Mouse (Mus musculus): Measurements from ENCODE around the gene Eva1c. TPM values are rescaled to one million over a fixed set of nuclear protein-coding genes. Genes with fewer than 3 reads are reported as not detected.
A peak's percentile ranks its signal among the peaks of the same experiment; 100 is the strongest.

Gene Eva1c
- polyA plus RNA-seq, 1 experiment from 2014 or later = 1.2 TPM

DNA sequence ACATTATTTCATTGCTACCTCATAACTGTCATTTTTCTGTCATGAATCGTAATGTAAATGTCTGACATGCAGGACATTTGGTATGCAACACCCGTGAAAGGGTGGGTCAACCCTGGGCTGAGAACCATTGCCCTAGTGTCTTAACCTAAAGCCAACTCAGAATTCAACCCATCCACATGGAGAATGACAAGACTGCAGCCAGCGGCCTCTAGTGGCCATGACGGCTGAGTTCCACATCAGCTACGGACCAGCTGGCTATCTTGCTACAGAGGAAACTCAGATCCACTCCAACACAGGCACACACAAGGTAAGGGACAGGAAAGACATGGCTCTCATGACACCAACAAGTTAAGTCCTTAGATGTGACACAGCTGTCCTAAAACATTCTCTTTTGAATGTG lies 98.9 kb downstream of the Eva1c start:
- H3K9me3 ChIP-seq (replicated peaks; ENCODE audit: low read length) = no peaks in the 10 kb centered on the region
- no peak overlapping the region for H3K4me2 ChIP-seq (ENCODE audit: low read length)
- no peak overlapping the region for H3K9ac ChIP-seq (ENCODE audit: low read depth, low read length)
- H3K27ac ChIP-seq = no peak overlapping the region
- TF ChIP-seq CTCF (IDR thresholded peaks at IDR 0.05; ENCODE audit: low read depth) = peak; percentile 93
- H3K27me3 ChIP-seq (ENCODE audit: insufficient read depth, low read length) = no peaks in the 10 kb centered on the region
- DNase-seq (ENCODE audit: low spot score) (peak; percentile 83), ATAC-seq (replicated peaks; ENCODE audit: low FRiP score, low read depth) (no peak; the same call in 1 of the 2 replicates)
- no peak overlapping the region for H3K4me3 ChIP-seq (replicated peaks; ENCODE audit: low read depth, low read length)
- no peaks in the 10 kb centered on the region for H3K4me1 ChIP-seq (replicated peaks; ENCODE audit: insufficient read depth, low read length)
- WGBS = 19% methylated on average over 5 of the region's 5 CpGs
- peaks cover 6% of the 10 kb centered on the region; the same call in 1 of the 2 replicates for H3K36me3 ChIP-seq (ENCODE audit: insufficient read depth, low read length)

DNA sequence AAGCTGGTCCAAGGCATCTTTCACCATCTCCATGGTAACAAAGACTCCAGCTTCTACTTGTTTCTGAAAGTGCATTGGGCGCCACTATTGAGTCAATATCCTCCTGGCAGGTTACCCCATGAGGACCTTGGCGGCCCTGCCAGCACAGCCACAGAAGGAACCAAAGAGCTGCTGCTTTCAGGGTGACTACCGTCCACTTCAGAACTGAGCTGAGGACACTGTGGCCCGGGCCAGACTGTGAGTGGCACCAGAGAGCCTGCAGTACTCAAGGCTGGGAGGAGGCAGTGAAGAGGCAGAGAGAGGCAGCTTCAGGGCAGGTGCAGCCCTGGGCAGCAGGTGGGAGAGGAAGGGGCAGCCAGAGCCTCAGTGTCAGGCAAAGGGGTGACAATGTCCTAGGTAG lies 100.9 kb downstream of the Eva1c start:
- H3K9me3 ChIP-seq (replicated peaks; ENCODE audit: low read length) = no peaks in the 10 kb centered on the region
- TF ChIP-seq CTCF (IDR thresholded peaks at IDR 0.05; ENCODE audit: low read depth) = no peak
- H3K4me2 ChIP-seq (ENCODE audit: low read length) = no peak overlapping the region
- peaks cover 8% of the 10 kb centered on the region; the same call in 1 of the 2 replicates for H3K36me3 ChIP-seq (ENCODE audit: insufficient read depth, low read length)
- no peak overlapping the region for H3K27ac ChIP-seq
- H3K27me3 ChIP-seq (ENCODE audit: insufficient read depth, low read length) = no peaks in the 10 kb centered on the region
- no peak overlapping the region for H3K4me3 ChIP-seq (replicated peaks; ENCODE audit: low read depth, low read length)
- H3K9ac ChIP-seq (ENCODE audit: low read depth, low read length) = no peak overlapping the region
- H3K4me1 ChIP-seq (replicated peaks; ENCODE audit: insufficient read depth, low read length) = no peaks in the 10 kb centered on the region
- 92% methylated on average over 4 of the region's 4 CpGs for WGBS
- ATAC-seq (replicated peaks; ENCODE audit: low FRiP score, low read depth) = no peak
- DNase-seq (ENCODE audit: low spot score) = no peak

DNA sequence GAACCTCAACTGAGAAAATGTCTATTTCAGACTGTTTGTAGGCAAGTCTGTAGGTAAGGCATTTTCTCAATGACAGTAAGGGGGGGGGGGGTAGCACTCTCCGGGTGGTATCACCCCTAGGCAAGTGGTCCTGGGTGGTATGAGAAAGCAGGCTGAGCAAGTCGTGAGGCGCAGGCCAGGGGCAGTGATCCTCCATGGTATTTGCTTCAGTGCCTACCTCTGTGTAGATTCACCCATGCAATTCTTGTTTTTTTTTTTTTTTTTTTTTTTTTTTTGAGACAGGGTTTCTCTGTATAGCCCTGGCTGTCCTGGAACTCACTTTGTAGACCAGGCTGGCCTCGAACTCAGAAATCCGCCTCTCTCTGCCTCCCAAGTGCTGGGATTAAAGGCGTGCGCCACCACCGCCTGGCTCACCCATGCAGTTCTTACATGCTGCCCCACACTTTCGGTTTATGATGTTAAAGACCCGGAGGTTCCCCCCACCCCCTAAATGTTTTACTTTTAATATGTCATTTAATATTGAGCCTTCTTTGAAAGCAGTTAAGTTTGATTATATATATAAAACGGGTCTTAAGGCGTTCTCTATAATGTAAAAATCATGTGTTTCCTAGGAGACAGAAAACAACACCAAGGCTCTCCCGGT lies 107.1 kb downstream of the Eva1c start:
- no peak for TF ChIP-seq CTCF (IDR thresholded peaks at IDR 0.05; ENCODE audit: low read depth)
- H3K36me3 ChIP-seq (ENCODE audit: insufficient read depth, low read length) = 0 out of 2 replicates have a peak, but pooled peaks cover 7% of the 10 kb centered on the region
- no peaks in the 10 kb centered on the region; the same call in 1 of the 2 replicates for H3K4me1 ChIP-seq (replicated peaks; ENCODE audit: insufficient read depth, low read length)
- H3K4me2 ChIP-seq (ENCODE audit: low read length) = peak overlapping the region; percentile 81
- no peaks in the 10 kb centered on the region for H3K27me3 ChIP-seq (ENCODE audit: insufficient read depth, low read length)
- ATAC-seq (replicated peaks; ENCODE audit: low FRiP score, low read depth) (no peak), DNase-seq (ENCODE audit: low spot score) (no peak)
- WGBS = 31% methylated on average over 13 of the region's 13 CpGs
- H3K4me3 ChIP-seq (replicated peaks; ENCODE audit: low read depth, low read length) = peak overlapping the region; percentile 55
- H3K27ac ChIP-seq = peak overlapping the region; percentile 84
- no peaks in the 10 kb centered on the region for H3K9me3 ChIP-seq (replicated peaks; ENCODE audit: low read length)
- H3K9ac ChIP-seq (ENCODE audit: low read depth, low read length) = peak overlapping the region; percentile 67

DNA sequence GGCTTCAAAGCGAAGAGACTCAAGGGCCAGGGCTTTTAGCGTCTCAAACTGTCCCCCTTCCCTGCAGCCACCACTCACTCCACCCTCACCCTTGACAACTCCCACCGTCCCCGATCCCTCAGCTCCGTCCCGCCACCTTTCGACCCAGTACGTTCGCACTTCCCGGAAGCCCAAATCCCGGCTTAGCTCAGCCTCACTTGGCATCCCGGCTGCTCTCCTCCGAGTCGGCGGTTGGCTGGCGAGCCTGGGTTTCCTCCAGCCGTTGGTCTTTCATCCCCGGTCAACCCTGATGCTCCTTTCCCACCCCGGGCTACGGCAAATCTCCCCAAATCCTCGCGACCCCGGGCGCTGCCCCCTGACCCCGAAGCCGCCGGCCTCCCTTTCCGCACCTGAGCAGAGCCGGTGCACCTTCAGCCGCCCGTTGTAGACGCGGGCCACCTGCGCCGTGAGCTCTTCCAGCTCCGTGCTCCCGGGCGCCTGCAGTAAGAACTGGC lies 107.7 kb downstream of the Eva1c start:
- TF ChIP-seq CTCF (IDR thresholded peaks at IDR 0.05; ENCODE audit: low read depth) = peak; percentile 12; the same call in 1 of the 2 replicates
- Histone ChIP-seq H3K4me1 (replicated peaks; ENCODE audit: insufficient read depth, low read length) (no peaks in the 10 kb centered on the region; the same call in 1 of the 2 replicates), H3K9me3 (replicated peaks; ENCODE audit: low read length) (no peaks in the 10 kb centered on the region), H3K9ac (ENCODE audit: low read depth, low read length) (peak overlapping the region; percentile 67), H3K36me3 (ENCODE audit: insufficient read depth, low read length) (0 out of 2 replicates have a peak, but pooled peaks cover 7% of the 10 kb centered on the region), H3K27me3 (ENCODE audit: insufficient read depth, low read length) (no peaks in the 10 kb centered on the region), H3K27ac (peak overlapping the region; percentile 84), H3K4me3 (replicated peaks; ENCODE audit: low read depth, low read length) (peak overlapping the region; percentile 55), H3K4me2 (ENCODE audit: low read length) (peak overlapping the region; percentile 81)
- peak; percentile 34 for ATAC-seq (replicated peaks; ENCODE audit: low FRiP score, low read depth)
- WGBS = under 1% methylated on average over 38 of the region's 38 CpGs
- DNase-seq (ENCODE audit: low spot score) = peak; percentile 80

DNA sequence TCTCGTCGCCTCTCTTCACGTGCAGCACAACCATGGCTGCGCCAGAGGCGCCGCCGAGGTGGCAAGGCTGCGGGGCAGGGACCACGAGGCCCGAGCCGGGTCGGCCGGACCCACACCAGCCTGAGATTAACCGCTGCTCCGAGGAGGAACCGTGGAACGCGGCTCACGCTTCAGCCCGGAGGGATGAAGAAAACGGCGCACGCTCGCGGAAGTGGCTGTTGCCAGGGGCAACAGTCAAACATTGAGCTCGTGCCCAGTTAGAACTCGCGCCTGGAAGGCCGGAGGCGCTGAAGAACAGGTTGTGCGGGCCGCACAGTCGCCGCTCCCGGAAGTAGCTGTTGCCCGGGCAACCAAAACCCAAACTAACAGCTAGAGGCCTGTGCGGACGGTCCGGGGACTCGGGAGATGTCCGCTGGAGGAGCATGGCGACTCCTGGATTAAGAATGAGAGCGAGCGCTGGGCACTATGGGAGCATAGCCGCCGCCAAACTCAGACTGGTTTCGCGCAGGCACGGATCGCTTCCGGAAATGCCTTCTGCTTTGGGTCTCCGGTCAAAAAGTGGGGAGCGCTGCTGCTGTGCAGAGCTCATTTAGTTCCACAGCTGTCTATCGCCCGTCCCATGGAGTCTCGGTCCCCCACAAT lies 108.3 kb downstream of the Eva1c start, which contains the start of gene Cfap298:
TSS of gene Cfap298 (minus strand) at position 428 of the 642 bp plus-strand sequence.
- H3K27me3 ChIP-seq (ENCODE audit: insufficient read depth, low read length) = no peaks in the 10 kb centered on the region
- H3K9ac ChIP-seq (ENCODE audit: low read depth, low read length) = peak within 1 kb of the TSS; percentile 67
- DNase-seq (ENCODE audit: low spot score) (peak; percentile 97), ATAC-seq (replicated peaks; ENCODE audit: low FRiP score, low read depth) (peak; percentile 97)
- peak within 1 kb of the TSS; percentile 84 for H3K27ac ChIP-seq
- peak within 1 kb of the TSS; percentile 55 for H3K4me3 ChIP-seq (replicated peaks; ENCODE audit: low read depth, low read length)
- H3K4me1 ChIP-seq (replicated peaks; ENCODE audit: insufficient read depth, low read length) = no peaks in the 10 kb centered on the region; the same call in 1 of the 2 replicates
- WGBS = under 1% methylated on average over 56 of the region's 56 CpGs
- H3K9me3 ChIP-seq (replicated peaks; ENCODE audit: low read length) = no peaks in the 10 kb centered on the region
- no peak for TF ChIP-seq CTCF (IDR thresholded peaks at IDR 0.05; ENCODE audit: low read depth)
- H3K36me3 ChIP-seq (ENCODE audit: insufficient read depth, low read length) = 0 out of 2 replicates have a peak, but pooled peaks cover 7% of the 10 kb centered on the region
- peak within 1 kb of the TSS; percentile 81 for H3K4me2 ChIP-seq (ENCODE audit: low read length)

DNA sequence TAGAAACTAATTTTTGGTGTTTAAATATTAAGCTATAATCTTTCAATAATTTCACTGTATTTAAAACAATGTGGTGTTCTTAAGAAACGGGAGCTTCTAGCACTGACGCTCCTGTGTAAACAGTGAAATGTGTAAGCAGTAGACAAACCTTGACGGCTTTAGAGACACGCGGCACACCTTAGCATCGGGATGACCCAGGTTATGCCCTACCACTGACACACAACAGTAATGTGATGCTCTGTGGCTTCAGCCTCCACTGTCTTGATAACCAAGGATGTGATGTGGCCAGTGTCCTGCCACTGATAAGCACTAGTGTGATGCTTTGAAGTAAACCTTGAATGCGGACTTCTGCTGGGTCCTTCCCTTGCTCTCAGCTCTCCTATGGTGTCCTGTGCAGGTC lies 114.7 kb downstream of the Eva1c start:
- Histone ChIP-seq H3K27me3 (ENCODE audit: insufficient read depth, low read length) (no peaks in the 10 kb centered on the region), H3K9ac (ENCODE audit: low read depth, low read length) (no peak overlapping the region), H3K27ac (no peak overlapping the region), H3K36me3 (ENCODE audit: insufficient read depth, low read length) (peaks cover 24% of the 10 kb centered on the region; the same call in 1 of the 2 replicates), H3K4me1 (replicated peaks; ENCODE audit: insufficient read depth, low read length) (no peaks in the 10 kb centered on the region), H3K4me2 (ENCODE audit: low read length) (no peak overlapping the region), H3K4me3 (replicated peaks; ENCODE audit: low read depth, low read length) (no peak overlapping the region), H3K9me3 (replicated peaks; ENCODE audit: low read length) (no peaks in the 10 kb centered on the region)
- DNase-seq (ENCODE audit: low spot score) (no peak), ATAC-seq (replicated peaks; ENCODE audit: low FRiP score, low read depth) (no peak)
- 92% methylated on average over 7 of the region's 7 CpGs for WGBS
- no peak for TF ChIP-seq CTCF (IDR thresholded peaks at IDR 0.05; ENCODE audit: low read depth)

All from kidney, postnatal 0 days (tissue).